21 mouse cellular contexts compared by ENCODE assay signal in genomic region chr11:101823210-101823609, GRCm38 (mm10). TPM values are rescaled to one million over a fixed set of nuclear protein-coding genes. Genes with fewer than 3 reads are reported as not detected.
"Had no signal": no experiment of that assay in that cellular context is flagged by ENCODE, and none has a peak within 500 bp of the region (broad histone marks: within the 10 kb centered on the region; RNA-seq: fewer than 3 reads in every experiment).

No protein-coding gene starts in this region.

- H3K36me3 ChIP-seq: lung, embryonic 15.5 days; midbrain, embryonic 13.5 days; midbrain, embryonic 15.5 days; neural tube, embryonic 13.5 days; neural tube, embryonic 15.5 days; stomach, embryonic 15.5 days had no signal

- H3K27me3 ChIP-seq: lung, embryonic 15.5 days; midbrain, embryonic 13.5 days; midbrain, embryonic 15.5 days; neural tube, embryonic 13.5 days; neural tube, embryonic 15.5 days; stomach, embryonic 15.5 days had no signal

- H3K4me1 ChIP-seq: lung, embryonic 15.5 days; megakaryocyte, embryonic 14.5 days; midbrain, embryonic 13.5 days; midbrain, embryonic 15.5 days; neural tube, embryonic 13.5 days; stomach, embryonic 15.5 days had no signal

- H3K4me3 ChIP-seq: lung, embryonic 15.5 days; megakaryocyte, embryonic 14.5 days; midbrain, embryonic 13.5 days; midbrain, embryonic 15.5 days; myocyte; neural tube, embryonic 13.5 days; neural tube, embryonic 15.5 days; stomach, embryonic 15.5 days had no signal

- H3K9ac ChIP-seq: liver, postnatal 0 days; lung, embryonic 15.5 days; midbrain, embryonic 13.5 days; midbrain, embryonic 15.5 days; neural tube, embryonic 13.5 days; neural tube, embryonic 15.5 days; stomach, embryonic 15.5 days had no signal

- H3K27ac ChIP-seq: lung, embryonic 15.5 days; macrophage; midbrain, embryonic 13.5 days; midbrain, embryonic 15.5 days; neural tube, embryonic 13.5 days; neural tube, embryonic 15.5 days; stomach, embryonic 15.5 days; stomach, postnatal 0 days had no signal

- H3K9me3 ChIP-seq: midbrain, embryonic 13.5 days; midbrain, embryonic 15.5 days; neural tube, embryonic 13.5 days; neural tube, embryonic 15.5 days; stomach, embryonic 15.5 days had no signal

- H3K4me2 ChIP-seq: lung, embryonic 15.5 days; midbrain, embryonic 11.5 days; midbrain, embryonic 13.5 days; midbrain, embryonic 15.5 days; neural tube, embryonic 13.5 days; neural tube, embryonic 15.5 days; stomach, embryonic 15.5 days had no signal

- ATAC-seq: liver, postnatal 0 days; lung, postnatal 0 days; midbrain, embryonic 13.5 days; midbrain, embryonic 15.5 days had no signal

- DNase-seq: liver, postnatal 0 days; lung, adult 2 months; lung, postnatal 14 days; lung, postnatal 36 days; retina, postnatal 1 day; right cerebral cortex, adult 18-20 months; thymus, adult 2 months; thymus, postnatal 25 days; thymus, postnatal 4 days had no signal

RNA-seq across cellular contexts. Expression of gene Etv4, which starts 38.0 kb away (rescaled TPM):
- polyA plus RNA-seq: macrophage had no signal
